Mouse (Mus musculus) embryo, embryonic 10 days (tissue): Measurements from ENCODE around the gene Pde8a.
A peak's percentile ranks its signal among the peaks of the same experiment; 100 is the strongest.

Source experiments
- DNase-seq: peaks from one replicate; pipeline ENCODE4 v3.0.0-alpha.2; 2015; ENCODE audit warnings: low spot score

Pde8a gene

DNA sequence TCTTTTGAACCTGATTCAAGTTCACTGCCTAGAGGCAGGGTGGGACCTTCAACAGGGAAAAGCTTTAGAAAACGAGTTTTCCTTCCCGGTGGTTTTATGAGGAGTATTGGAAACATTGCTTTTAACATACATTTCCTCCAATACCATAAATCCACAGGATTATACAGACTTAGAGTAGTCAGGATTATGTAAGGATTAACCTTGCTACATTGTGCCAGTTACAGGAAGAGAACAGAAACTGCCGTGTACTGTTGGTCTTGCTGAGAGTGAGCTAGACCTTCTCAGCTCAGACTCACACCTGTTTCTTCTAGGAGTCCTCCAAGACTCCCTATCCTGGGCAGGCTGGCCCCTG lies 125.1 kb downstream of the Pde8a start:
- no peak for DNase-seq

DNA sequence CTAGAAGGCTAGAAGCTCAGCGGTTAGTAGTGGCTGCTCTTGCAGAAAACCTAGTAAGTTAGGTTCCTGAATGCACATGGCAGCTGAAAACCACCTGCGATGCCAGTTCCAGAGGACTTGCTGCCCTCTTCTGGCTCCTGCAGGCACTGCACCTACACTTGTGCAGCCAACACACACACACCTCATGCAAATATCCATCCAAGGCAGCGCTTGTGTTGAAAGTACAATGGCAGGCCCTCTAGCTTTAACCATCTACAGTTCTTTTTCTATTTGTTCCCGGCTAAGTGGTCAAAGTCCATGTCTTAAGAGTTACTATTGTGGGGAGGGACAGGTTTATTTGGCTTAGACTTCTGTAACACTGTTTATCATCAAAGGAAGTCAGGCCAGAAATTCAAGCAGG lies 126.4 kb downstream of the Pde8a start:
- peak; percentile 81 for DNase-seq

DNA sequence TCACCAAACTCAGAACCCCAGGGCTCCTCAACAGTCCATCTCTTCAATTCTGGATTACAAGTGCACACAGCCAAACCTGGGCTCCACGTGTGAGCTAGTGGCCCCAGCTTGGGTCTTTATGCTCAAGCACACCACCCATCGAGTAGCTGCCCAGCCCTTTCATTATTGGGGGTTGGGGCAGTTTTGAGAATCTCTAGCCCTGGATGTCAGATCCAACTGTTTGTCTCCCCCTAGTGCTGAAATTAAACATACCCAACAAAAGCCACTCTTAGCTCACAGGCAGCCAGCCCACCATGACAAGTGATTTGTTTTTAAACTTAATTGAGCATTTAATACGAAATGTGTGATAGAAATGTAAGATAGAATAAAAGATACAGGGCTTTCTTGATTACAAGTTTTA lies 128.2 kb downstream of the Pde8a start:
- DNase-seq, result peak; percentile 53

DNA sequence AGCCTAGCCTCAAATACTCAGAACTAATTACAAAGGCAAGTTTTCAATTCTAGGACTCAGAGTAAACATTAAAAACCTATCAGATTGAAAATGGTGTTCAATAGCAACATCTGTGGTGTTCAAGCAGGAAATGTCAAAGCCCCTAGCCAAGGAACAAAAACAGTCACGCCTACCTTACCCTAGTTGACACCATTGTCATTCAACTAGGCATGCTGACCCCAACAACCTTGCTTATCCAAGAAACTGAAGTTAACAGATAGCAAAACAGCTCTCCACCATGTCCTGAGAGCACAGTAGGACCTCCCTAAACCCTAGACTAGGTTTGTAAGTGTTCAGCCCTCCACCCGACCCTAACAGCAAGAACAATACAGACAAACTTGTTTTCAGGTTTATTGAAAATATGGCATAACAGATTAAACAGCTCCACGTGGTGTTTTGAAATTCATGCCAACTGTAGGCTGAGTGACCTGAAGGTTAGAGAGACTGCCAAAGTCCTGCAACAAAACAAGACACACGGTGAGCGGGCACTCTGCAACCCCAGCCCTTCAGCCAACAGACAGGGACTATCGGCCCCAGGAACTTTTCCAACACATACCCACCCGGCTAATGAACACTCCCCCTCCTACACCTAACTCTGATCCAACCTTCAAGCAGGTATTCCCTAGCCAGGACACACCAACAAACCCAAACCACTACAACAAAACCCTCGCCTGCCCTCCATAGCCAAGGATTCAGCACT lies 129.1 kb downstream of the Pde8a start:
- no peak for DNase-seq

DNA sequence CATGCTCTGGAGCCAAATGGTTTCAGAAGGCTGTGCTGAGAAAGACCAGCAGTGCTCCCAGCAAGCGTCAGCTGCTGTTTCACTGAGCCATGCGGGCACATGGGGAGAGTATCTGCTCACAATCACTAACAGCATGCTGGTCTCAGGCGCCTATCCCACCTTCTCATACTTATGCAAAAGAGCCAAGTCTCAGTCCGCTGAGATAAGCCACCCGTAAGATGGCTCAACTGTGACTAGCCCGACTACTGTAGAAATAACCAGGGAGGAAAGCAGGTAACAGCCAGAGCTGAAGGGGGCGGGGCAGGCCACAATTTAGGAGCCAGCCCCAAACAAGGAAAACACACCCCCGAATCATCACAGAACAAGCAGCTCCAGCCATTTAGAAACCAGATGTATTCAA lies 129.9 kb downstream of the Pde8a start:
- DNase-seq, result no peak

DNA sequence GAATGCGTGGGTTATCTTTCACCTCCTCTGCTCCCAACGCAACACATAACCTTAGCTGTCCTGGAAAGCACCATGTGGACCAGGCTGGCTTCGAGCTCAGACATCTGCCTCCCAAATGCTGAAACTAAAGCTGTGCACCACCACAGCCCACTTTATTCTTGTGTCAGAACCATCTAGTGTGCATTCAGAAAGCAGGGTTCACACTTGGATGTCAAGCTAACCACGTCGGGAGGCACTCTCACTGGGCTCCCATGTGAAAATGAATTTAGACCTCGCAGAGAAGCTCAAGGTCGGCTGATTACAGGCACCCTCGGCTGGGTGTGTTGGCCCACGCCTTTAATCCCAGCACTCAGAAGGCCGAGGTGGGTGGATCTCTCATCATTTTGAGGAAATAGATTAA lies 130.4 kb downstream of the Pde8a start:
- DNase-seq, result no peak

DNA sequence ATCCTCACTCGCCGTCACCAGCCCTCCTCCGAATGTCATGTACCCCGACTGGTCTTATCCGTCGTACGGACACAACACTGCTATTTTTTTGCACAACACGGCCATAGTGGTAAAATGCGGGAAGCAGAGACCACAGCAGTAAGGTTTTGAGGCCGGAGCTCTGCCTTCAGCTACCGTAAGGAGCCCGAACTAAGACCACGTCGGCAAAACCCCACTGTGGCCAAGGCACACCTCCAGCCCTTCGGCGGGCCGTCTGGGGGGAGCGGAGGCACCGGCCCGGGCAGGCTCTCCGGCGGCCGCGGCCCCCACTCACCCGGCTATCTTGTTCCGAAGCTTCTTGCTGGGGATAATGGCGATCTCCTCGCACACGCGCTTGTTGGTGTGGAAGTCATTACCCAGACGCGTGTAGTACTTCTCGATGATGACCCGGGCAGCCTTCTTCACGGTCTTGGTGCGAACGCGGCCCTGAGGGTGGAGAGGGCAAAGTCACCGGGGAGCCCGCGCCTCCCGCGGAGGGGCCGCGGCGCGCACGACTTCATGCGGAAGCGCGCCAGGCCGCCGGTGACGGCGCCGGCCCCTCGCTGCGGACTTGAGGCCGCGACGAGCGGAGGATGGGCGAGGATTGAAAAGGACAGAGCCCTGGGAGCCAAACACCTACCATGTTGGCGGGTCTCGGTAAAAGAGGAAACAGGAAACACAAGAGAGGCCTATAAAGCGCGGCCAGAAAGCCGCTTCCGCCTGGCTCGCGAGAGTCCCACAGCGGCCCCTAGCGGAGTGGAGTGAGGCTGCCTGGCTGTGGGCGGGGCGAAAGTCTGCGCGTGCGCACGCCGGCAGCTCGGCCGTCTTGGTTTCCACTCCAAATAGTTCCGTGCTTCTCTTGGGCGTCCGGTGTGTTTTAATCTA lies 131.4 kb downstream of the Pde8a start, which contains the start of gene Rps17:
TSS of gene Rps17 (minus strand) at position 711 of the 903 bp plus-strand sequence.
- DNase-seq, result peak; percentile 89

DNA sequence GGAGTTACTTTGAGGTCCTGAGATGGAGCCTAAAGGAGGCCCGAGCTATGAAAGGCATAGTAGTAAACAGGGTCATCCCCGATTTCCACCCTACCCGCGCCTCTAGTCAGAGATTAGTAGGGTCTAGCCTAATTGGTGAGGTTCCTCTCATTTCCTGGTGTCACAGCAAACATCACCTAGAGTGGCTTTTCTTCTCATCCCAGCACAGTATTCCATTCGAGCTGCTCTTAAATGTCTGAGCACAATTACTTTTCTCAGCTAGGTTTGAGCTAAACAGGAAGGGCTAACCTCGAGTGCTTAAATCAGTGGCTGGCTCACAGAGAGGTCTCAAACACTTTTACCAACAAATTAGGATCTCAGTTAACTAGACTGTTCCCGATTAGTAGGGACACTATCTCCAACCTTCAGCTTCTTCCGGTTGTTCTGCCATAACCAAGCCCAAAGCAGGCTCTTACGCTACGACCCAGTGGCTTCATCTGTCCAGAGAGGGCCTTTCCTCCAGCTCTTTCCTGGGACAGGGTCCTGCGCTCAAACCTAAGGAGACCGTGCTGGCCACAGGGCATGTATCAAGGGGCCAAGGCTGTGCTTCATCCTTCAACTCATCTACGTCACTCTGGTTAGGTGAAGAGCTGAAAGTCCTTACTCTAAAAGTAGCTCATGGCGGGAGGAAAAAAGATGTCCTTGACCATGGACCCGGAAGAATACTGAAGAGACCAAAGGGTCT lies 132.2 kb downstream of the Pde8a start:
- DNase-seq, result no peak

DNA sequence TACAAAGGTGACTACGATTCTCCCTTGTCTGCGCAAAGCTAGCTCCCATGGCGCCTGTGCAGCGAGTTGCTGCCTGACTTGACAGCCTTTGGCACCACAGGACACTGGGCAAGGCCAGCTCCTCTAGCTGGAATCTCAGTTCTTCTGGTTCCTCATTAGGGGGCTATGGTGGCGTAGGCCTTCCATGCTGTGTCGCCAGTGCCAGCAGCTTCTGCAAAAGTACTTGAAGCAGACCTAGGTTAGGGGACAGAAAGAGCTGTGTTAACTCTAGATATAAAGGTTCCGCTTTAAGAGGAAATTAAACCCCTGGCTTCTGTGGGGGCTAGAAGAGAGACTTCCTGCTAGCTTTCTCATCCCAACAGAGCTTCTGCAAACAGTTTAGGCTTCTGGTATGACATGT lies 134.8 kb downstream of the Pde8a start:
- no peak for DNase-seq

DNA sequence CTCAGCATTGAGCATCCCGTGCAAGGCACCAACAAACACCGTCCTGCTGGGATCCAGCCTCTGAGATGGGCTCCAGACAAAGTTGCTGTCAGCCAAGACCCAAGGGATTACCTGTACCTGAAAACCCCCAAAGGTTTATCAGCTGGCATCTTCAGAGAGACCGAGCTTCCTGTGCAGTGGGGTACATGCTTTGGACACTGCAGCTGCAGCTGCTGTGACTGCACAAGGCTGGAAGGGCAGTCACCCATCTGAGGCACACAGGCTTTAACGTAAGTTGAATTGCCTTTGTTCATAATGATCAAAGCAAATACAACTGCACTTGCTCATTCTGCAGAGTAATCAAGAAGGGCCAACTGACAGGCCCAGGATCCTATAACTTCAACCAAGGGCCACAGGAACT lies 138.4 kb downstream of the Pde8a start:
- DNase-seq, result no peak

DNA sequence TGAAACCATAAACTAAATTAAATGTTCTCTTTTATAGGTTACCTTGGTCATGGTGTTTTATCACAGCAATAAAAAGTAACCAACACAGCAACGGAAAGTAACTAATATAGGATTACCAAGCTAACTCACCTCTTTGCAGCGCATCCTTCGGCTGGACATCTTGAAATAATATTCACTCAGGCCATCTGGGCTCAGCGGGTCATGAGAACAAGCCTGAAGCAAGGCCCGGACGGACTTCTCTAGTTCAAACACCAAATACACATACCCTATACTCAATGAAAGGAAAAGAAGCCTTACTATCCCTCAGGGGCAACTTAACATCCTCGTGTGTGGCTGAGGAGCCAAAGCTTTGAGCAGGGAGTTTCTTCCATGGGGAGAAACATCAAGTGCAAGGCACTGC lies 142.3 kb downstream of the Pde8a start:
- DNase-seq, result no peak

DNA sequence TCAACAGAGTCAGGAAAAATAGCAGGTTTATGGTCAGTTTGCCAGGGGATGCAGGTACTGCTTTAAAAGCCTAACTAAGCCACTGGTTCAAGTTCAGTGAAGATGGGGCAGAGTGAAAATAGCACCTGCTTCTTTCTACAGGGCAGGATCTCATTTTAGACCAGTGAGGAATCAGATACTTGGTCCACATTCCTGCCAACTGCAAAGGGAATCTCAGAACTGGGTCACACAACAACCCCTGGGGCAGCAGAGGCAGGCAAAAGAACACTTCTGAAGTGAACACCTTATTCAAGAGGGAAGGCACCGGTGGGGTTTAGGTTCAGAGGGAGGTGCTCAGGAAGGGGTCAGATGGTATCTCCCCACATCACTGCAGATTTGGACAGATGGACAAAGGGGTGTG lies 143.0 kb downstream of the Pde8a start:
- no peak for DNase-seq

DNA sequence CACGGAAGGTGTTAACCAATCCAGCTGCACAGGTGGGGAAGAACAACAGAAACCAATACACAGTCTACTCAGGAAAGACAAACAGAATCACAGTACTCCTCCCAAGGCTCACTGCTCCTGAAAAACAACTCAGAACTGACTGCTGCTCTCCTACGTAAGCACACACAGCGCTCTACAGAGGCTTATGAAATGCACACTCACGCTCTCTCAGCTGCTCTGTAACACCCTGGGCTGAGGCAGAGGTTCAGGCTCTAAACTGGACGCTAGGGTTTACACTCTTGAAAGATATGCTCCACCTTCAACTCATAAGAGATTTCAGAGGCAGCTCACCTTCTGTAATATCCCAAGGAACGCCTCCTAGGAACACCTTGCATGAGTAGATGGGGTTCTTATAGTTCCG lies 143.6 kb downstream of the Pde8a start:
- DNase-seq, result no peak

DNA sequence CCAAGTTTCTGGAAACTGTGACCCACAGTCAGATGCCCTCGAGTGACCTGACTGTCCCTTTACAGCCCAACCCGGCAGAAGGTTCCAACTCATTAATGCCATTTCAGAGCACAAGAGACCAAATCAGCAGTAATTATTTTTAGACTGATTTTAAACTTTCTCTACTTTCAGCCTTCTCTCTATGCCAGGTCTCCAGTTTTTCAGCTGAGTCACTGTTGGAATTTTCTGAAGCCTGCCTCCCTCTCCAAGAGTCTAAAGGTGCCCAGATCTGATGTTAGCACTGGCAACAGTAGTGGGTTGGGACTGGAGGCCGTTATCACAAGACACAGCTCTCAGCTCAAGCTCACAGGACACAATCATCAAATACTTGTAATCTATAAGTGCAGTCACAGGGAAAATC lies 154.6 kb downstream of the Pde8a start:
- no peak for DNase-seq

DNA sequence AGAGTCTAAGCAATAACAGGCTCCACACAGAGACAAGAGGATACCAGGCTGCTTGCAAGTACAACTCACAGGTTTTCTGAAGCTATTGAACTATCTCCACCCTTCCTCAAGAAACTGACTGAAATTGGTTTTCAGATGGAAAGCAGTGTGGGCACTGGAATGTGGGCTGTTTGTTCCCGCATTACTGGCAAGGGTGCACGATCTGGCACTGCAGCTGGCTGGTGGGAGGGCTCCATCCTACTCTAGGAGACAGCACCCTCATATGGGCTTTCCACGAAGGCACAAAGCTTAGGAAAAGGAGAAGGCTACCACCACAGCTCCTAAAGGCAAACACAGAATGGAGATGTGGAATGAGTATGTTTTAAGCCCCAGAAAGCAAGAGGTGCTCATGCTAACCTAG lies 156.3 kb downstream of the Pde8a start:
- DNase-seq, result no peak

DNA sequence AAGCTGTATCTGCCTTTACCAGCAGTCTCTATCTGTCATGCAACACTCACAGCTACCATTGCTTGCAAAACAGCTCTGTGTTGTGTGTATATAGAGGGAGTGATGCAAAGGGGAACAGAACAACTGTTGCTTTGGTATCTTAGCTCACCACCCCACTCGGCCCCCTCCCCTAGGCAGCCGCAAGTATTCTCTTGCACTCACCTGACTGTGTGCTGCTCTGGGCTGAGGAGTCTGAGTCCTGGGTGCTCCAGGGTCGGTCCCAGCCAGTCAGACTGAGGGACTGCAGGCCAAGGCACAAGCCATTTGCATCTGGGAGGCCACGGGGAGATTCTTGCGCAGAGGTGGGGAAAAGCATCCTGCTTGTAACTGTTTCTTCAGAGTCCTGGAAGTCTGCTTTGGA lies 158.4 kb downstream of the Pde8a start:
- DNase-seq, result no peak

DNA sequence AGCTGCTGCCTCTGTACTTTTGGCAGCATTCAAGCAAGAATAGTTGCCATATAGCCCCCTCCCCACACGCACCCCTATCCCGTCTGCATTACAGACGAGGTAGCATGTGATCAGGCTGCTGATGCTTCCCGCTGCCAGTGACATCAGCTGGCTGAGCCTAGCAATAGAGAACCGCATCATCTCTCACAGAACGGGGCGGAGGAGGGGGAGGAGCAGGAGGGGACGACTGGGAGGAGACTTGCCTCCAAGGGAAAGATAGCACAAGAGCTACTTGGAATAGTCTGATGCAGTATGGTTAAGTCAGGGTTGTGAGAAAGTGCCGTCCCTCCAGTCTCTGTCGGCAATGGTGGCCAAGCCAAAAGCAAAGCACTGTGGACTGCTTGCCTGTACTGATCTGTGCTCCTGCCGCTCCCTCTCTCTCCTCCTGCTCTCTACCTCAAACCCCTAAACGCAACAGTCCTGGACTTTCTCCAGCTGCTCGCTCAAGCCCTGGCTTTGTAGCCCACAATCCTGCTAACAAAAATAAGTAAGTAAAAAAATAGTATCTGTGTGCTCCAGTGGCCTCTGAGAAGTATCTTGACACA lies 159.0 kb downstream of the Pde8a start:
- peak; percentile 70 for DNase-seq

DNA sequence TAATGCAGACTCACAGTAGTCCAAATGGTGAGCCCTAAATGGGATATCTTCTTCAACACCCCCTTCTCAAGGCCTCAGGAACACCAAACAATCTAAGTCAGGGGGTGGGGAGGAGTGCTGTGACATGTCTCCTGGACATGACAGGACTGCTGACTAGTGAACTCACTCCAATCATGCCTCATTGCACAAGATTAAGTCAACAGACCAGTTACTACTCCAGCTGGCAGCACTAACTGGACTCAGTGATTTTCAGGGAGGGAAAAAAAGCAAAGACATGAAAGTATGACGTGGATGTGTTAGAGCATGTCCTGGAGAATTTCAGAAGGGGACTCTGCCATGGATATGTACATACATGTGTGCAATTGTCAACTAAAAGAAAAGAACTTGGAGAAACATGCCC lies 166.0 kb downstream of the Pde8a start:
- no peak for DNase-seq
